Mouse (Mus musculus): ENCODE measurements around the gene Zar1.

- TF ChIP-seq CTCF (IDR thresholded peaks at IDR 0.05; ENCODE audit: low read depth, low read length): no peak
- no peak for TF ChIP-seq TAL1 (conservative IDR thresholded peaks at IDR 0.05; ENCODE audit: low read depth, low read length)
- no peak for TF ChIP-seq GATA1 (IDR thresholded peaks at IDR 0.05; ENCODE audit: borderline replicate concordance, low read length)
- TF ChIP-seq GATA2 (IDR thresholded peaks at IDR 0.05; ENCODE audit: borderline replicate concordance, low read depth, low read length): no peak
- TF ChIP-seq POLR2AphosphoS5 (IDR thresholded peaks at IDR 0.05; ENCODE audit: insufficient replicate concordance, low read depth, low read length): no peak
Measured at GRCm38 (mm10) chr5:72528896-72529295, 52.2 kb downstream of the Zar1 start.

All from G1E (cell line).